Mouse (Mus musculus) limb, embryonic 11.5 days (tissue): Measurements from ENCODE around the gene Mpz. TPM values are rescaled to one million over a fixed set of nuclear protein-coding genes. Genes with fewer than 3 reads are reported as not detected.

Source experiments
- ATAC-seq: fragments of 200-750 bp; cut with Nextera tagmentation; 2 replicates; pipeline ENCODE4 v1.8.0; 2017; ENCODE audit warnings: low read depth; ENCODE audit not compliant: insufficient number of reproducible peaks, low FRiP score, low TSS enrichment
- DNase-seq: peaks from one replicate; pipeline ENCODE4 v3.0.0-alpha.2; 2015; ENCODE audit warnings: low spot score
- H3K27ac ChIP-seq: fragments of 300-500 bp; sonication (generic); replicated peaks from 2 replicates; pipeline ENCODE4 v1.5.1; 2014; ENCODE audit warnings: low read depth, mild to moderate bottlenecking, low read length
- H3K27me3 ChIP-seq: fragments of 300-500 bp; sonication (generic); 2 replicates; pipeline ENCODE4 v1.6.1; 2014; ENCODE audit warnings: mild to moderate bottlenecking, low read length, mixed read lengths; ENCODE audit not compliant: control insufficient read depth, insufficient read depth
- H3K36me3 ChIP-seq: fragments of 300-500 bp; sonication (generic); 2 replicates; pipeline ENCODE4 v1.6.1; 2014; ENCODE audit warnings: mild to moderate bottlenecking, low read length, moderate library complexity, mixed read lengths; ENCODE audit not compliant: control insufficient read depth, insufficient read depth
- H3K4me1 ChIP-seq: fragments of 300-500 bp; sonication (generic); 2 replicates; pipeline ENCODE4 v1.6.1; 2014; ENCODE audit warnings: low read length, mixed read lengths; ENCODE audit not compliant: control insufficient read depth, insufficient read depth
- H3K4me2 ChIP-seq: fragments of 300-500 bp; sonication (generic); 2 replicates; pipeline ENCODE4 v1.6.1; 2014; ENCODE audit warnings: low read depth, mild to moderate bottlenecking, moderate library complexity; ENCODE audit not compliant: severe bottlenecking
- H3K4me3 ChIP-seq: fragments of 300-500 bp; sonication (generic); 2 replicates; pipeline ENCODE4 v1.5.1; 2014; ENCODE audit warnings: low read depth, low read length
- H3K9ac ChIP-seq: fragments of 300-500 bp; sonication (generic); 2 replicates; pipeline ENCODE4 v1.6.1; 2014; ENCODE audit warnings: mild to moderate bottlenecking, low read length
- H3K9me3 ChIP-seq: fragments of 300-500 bp; sonication (generic); 2 replicates; pipeline ENCODE4 v1.6.1; 2016; ENCODE audit warnings: low read length; ENCODE audit not compliant: control insufficient read depth
- WGBS: fragments of 180-500 bp; shearing (Covaris S2); extraction: QIAGEN DNeasy Blood & Tissue Kit; methylation state at CpG from one replicate; pipeline ENCODE4 v1.1.7; 2014; 5-methylcytosine and 5-hydroxymethylcytosine counted together
- polyA plus RNA-seq: library from polyadenylated mRNA; unstranded; fragments of >200 nt; fragmentation: Nextera tagmentation; extraction: Ambion mirVana; gene quantifications from 2 replicates; pipeline ENCODE4 v1.2.1, GENCODE M21; 2014

Gene Mpz
- polyA plus RNA-seq, 1 experiment from 2014 or later = 0.68 TPM

- WGBS = 29% methylated on average over 11 of the region's 11 CpGs
- H3K9ac ChIP-seq = no peak overlapping the region
- peaks cover 22% of the 10 kb centered on the region for H3K4me1 ChIP-seq
- H3K4me2 ChIP-seq = no peak overlapping the region
- no peak overlapping the region for H3K27ac ChIP-seq
- peaks cover 33% of the 10 kb centered on the region for H3K27me3 ChIP-seq
- no peak overlapping the region for H3K4me3 ChIP-seq
- DNase-seq (peak; percentile 29), ATAC-seq (no peak)
- H3K36me3 ChIP-seq = no peaks in the 10 kb centered on the region
- no peaks in the 10 kb centered on the region for H3K9me3 ChIP-seq
Measured at GRCm38 (mm10) chr1:171193911-171194830, 43.7 kb downstream of the Mpz start.

- peaks cover 33% of the 10 kb centered on the region for H3K27me3 ChIP-seq
- peak overlapping the region; percentile 54 for H3K4me3 ChIP-seq
- 5% methylated on average over 20 of the region's 20 CpGs for WGBS
- DNase-seq (peak; percentile 32), ATAC-seq (no peak)
- peak overlapping the region; percentile 50 for H3K9ac ChIP-seq
- H3K4me2 ChIP-seq = peak overlapping the region; percentile 97
- no peaks in the 10 kb centered on the region for H3K36me3 ChIP-seq
- no peaks in the 10 kb centered on the region for H3K9me3 ChIP-seq
- H3K4me1 ChIP-seq = peaks cover 20% of the 10 kb centered on the region
- no peak overlapping the region for H3K27ac ChIP-seq
Measured at GRCm38 (mm10) chr1:171195046-171195822, 44.7 kb downstream of the Mpz start.

GRCm38 (mm10) chr1:171195887-171196397, 45.4 kb downstream of the Mpz start, which contains the start of gene Pcp4l1:
Gene Pcp4l1, minus strand, starts transcription at chr1:171196268.
- Histone ChIP-seq H3K27ac (no peak within 1 kb of the TSS), H3K4me3 (peak within 1 kb of the TSS; percentile 54), H3K27me3 (peaks cover 33% of the 10 kb centered on the region), H3K4me2 (peak within 1 kb of the TSS; percentile 97), H3K9ac (peak within 1 kb of the TSS; percentile 50), H3K36me3 (no peaks in the 10 kb centered on the region), H3K4me1 (peaks cover 20% of the 10 kb centered on the region), H3K9me3 (no peaks in the 10 kb centered on the region)
- ATAC-seq = peak; percentile 85
- WGBS = under 1% methylated on average over 33 of the region's 33 CpGs
- peak; percentile 75 for DNase-seq

GRCm38 (mm10) chr1:171199532-171199931, 49.0 kb downstream of the Mpz start:
- peaks cover 8% of the 10 kb centered on the region; the same call in 1 of the 2 replicates for H3K4me1 ChIP-seq
- no peaks in the 10 kb centered on the region for H3K36me3 ChIP-seq
- peaks cover 15% of the 10 kb centered on the region for H3K27me3 ChIP-seq
- no peak overlapping the region for H3K4me3 ChIP-seq
- no peak overlapping the region for H3K27ac ChIP-seq
- H3K9me3 ChIP-seq = no peaks in the 10 kb centered on the region
- ATAC-seq = no peak
- no peak overlapping the region for H3K9ac ChIP-seq
- H3K4me2 ChIP-seq = no peak overlapping the region
- DNase-seq = no peak
- WGBS = 41% methylated on average over 1 of the region's 1 CpGs

- ATAC-seq = no peak
- H3K9me3 ChIP-seq = no peaks in the 10 kb centered on the region
- H3K27me3 ChIP-seq = peaks cover 3% of the 10 kb centered on the region
- no peak for DNase-seq
- no peak overlapping the region for H3K9ac ChIP-seq
- WGBS = 95% methylated on average over 1 of the region's 1 CpGs
- no peaks in the 10 kb centered on the region for H3K36me3 ChIP-seq
- H3K27ac ChIP-seq = no peak overlapping the region
- peaks cover 5% of the 10 kb centered on the region; the same call in 1 of the 2 replicates for H3K4me1 ChIP-seq
- no peak overlapping the region for H3K4me2 ChIP-seq
- no peak overlapping the region for H3K4me3 ChIP-seq
Measured at GRCm38 (mm10) chr1:171200769-171201168, 50.3 kb downstream of the Mpz start.

- no peak overlapping the region for H3K27ac ChIP-seq
- H3K4me2 ChIP-seq = no peak overlapping the region
- ATAC-seq = no peak
- H3K36me3 ChIP-seq = no peaks in the 10 kb centered on the region
- H3K9ac ChIP-seq = no peak overlapping the region
- DNase-seq = no peak
- H3K27me3 ChIP-seq = no peaks in the 10 kb centered on the region
- 51% methylated on average over 11 of the region's 11 CpGs for WGBS
- no peaks in the 10 kb centered on the region for H3K9me3 ChIP-seq
- no peak overlapping the region for H3K4me3 ChIP-seq
- H3K4me1 ChIP-seq = no peaks in the 10 kb centered on the region
Measured at GRCm38 (mm10) chr1:171203471-171204248, 53.1 kb downstream of the Mpz start.

- WGBS = 24% methylated on average over 7 of the region's 7 CpGs
- Histone ChIP-seq H3K9me3 (no peaks in the 10 kb centered on the region), H3K4me3 (no peak overlapping the region), H3K27me3 (no peaks in the 10 kb centered on the region), H3K27ac (no peak overlapping the region), H3K4me2 (no peak overlapping the region), H3K4me1 (no peaks in the 10 kb centered on the region), H3K9ac (no peak overlapping the region), H3K36me3 (no peaks in the 10 kb centered on the region)
- no peak for DNase-seq
- ATAC-seq = no peak
Measured at GRCm38 (mm10) chr1:171204249-171204644, 53.7 kb downstream of the Mpz start.
